Mouse (Mus musculus) heart, postnatal 0 days (tissue): ENCODE data around the gene Cfap45.

Experiments
- CTCF ChIP-seq: IDR thresholded peaks from 2 replicates; pipeline ENCODE4 v1.5.1; 2016; ENCODE audit warnings: antibody characterized with exemption, control low read depth, low read depth
- EP300 ChIP-seq: IDR thresholded peaks from 2 replicates; pipeline ENCODE4 v1.6.1; 2016; ENCODE audit warnings: antibody characterized with exemption, low read depth

- no peak for TF ChIP-seq CTCF
- no peak for TF ChIP-seq EP300
Observed at GRCm38 (mm10) chr1:172535116-172535515, 14.5 kb downstream of the Cfap45 start.
